Mouse (Mus musculus) common myeloid progenitor, adult 5-6 weeks (primary cell): ENCODE results near the gene 1700019N19Rik. TPM values are rescaled to one million over a fixed set of nuclear protein-coding genes. Genes with fewer than 3 reads are reported as not detected.

ENCODE experiments used
- ATAC-seq: replicated peaks from 2 replicates; pipeline ENCODE4 v1.8.0; 2016; ENCODE audit warnings: low read depth, mild to moderate bottlenecking, moderate TSS enrichment, inconsistent platforms; ENCODE audit not compliant: poor library complexity, severe bottlenecking
- total RNA-seq: library from RNA; stranded (forward); fragments of 200-1000, 187-1606 nt; gene quantifications from 2 replicates; pipeline ENCODE4 v1.2.3, GENCODE M21; 2017

1700019N19Rik gene
- not detected in 2 replicates for total RNA-seq

DNA sequence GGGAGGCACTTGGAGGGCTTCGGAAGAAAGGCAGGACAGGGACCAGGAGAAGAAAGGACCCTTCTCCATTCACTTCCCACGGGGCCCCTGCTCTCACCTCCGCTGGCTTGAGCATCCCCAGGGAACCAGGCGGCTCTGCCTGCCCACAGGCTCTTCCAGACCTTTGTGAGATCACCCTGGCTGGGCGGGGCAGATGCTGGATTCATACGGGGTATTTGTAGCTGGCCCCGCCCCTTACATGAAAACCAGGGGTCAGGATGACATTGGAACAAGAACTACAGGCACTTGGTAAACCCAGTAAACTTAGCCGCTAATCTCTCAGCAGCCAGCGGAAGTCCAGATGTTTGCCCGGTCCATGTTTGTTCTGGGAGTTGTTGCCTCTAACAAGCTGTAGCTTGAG lies at the start of gene 1700019N19Rik:
Gene 1700019N19Rik (minus strand): TSS at position 178 of the 400 bp plus-strand sequence.
- no peak for ATAC-seq

DNA sequence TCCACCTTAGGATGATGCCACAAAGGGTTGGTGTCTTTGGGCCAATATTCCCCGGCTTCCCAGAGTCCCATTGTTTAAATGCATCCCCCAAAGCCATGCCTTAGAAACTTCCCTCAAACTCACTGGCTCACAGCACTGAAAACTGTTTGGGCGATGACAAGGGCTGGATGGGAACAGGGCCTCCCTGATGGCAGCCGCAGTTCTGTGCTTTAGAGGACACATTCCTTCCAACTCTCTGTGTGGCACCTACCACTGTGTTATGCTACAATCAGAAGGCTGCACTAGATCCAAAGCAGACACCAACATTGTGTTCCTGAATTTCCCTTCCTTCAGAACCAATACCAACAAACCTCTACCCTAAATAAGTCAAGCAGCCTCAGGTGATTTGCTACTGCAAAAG lies 49.3 kb upstream of the 1700019N19Rik start:
- ATAC-seq = no peak

DNA sequence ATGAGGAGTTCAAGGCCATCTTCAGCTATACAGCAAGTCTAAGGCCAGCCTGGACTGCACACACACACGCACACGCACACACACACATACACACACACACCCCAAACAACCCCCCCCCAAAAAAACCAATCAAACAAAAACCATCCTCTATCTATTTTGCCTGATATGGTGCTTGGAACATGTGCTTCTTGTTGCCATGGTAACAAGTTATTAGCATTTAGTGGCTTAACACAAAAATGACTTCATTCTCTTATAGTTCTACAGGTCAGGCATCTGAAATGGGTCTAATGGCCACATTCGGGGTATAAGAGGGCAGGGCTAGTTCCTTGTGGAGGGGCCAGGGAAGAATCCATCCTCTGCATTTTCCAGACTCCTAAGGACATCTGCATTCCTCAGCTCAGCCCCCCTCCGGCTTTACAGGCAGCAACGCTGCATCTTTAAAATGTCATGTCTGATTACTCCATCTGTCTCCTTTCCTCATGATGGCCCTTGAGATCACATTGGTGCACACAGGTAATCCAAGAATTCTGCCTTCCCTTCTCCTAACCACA lies 46.5 kb upstream of the 1700019N19Rik start:
- no peak for ATAC-seq

DNA sequence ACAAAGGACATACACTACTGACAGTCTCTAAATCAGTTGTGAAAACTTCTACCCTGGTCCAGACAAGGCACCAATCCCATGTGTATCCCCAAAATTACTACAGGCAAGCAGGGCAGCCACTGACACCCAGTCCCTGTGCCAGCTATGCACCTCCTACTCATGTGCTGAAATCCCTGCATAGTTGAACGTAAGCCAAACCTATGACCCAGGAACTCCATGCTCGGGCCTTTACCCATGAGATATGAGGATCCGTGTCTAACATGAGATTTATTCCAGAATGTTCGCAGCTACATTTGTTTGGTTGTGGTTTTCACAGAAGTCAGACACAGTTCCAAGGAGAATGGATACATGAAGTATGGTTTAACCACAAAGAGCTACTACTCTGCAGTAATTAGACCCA lies 45.5 kb upstream of the 1700019N19Rik start:
- ATAC-seq = no peak

DNA sequence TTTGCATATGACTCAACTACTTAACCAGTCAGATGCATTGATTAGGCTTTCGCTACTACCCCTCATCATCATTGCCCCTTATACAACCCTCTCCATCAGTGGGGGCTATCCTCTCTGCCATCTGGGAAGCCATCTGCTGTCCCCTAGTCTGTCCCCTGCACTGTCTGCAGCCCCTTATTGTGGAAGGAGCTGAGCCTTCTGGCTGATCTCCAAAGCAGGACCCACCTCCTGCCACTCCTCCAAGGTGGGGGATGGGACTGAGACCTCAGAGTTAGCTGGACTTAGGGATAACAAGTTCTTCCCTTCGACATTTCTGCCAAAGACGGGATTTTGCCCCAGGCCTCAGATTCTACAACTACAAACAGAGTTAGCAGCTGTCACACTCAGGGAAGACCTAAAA lies 45.1 kb upstream of the 1700019N19Rik start:
- no peak for ATAC-seq

DNA sequence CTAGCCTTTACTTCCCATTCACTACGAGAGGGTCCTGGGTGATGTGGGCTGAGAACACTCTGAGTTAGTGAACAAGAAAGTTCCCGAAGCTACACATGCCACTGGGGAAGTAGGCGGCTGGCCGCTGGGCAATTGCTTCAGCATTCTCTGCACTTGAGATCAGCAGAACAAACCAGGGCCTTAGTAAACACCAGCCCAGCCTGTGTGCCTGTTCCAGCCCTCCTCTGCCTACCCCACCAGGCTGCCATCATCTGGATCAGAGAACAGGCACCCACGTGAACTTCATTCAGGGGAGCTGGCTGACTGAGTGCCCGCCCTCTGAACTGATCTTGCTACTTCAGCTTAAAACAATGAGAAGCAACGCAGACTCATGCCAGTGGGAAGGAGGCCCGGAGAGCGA lies 44.4 kb upstream of the 1700019N19Rik start:
- ATAC-seq = no peak

DNA sequence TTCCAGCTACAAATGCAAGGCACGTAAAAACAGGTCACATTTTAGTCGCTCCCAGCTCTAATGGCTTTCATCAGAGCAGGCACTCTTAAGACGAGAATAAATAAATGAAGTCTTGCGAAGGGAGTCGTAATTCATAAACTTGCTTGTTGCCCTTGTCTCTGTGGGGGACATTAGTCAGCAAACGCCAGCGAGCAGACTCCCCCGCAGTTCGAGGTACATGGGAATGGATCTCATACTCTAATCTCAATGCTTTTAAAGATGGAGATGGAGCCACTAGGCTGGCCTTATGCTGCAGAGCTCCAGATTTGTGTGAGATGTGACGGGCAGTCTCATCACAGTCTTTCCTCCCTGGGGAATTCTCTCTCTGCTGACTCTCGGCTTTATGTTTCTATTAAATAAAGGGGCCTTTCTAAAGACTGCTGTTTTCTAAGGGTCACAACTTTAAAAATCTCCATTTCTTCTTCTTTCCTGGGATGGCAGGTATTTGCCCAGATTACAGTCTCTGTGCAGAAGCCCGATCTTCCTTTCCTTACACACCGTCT lies 39.4 kb upstream of the 1700019N19Rik start:
- ATAC-seq = no peak

DNA sequence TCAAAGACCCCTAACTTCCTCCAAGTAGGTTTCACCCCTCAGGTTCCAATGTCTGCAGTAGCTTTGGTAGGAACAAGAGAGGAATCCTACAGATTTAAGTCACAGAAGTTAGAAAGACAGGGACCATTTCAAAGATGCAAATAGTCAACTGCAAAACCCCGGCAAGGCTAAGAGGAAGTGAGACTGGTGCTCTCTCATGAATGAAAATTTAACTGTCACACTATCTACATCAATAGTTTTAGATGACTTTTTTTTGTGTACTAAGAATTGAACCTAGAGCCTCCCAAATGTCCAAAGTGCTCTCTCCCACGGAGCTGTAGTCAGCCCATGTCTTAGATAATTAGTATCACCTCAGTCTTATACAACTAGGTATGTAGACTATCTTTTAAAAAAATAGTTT lies 38.7 kb upstream of the 1700019N19Rik start:
- ATAC-seq = no peak

DNA sequence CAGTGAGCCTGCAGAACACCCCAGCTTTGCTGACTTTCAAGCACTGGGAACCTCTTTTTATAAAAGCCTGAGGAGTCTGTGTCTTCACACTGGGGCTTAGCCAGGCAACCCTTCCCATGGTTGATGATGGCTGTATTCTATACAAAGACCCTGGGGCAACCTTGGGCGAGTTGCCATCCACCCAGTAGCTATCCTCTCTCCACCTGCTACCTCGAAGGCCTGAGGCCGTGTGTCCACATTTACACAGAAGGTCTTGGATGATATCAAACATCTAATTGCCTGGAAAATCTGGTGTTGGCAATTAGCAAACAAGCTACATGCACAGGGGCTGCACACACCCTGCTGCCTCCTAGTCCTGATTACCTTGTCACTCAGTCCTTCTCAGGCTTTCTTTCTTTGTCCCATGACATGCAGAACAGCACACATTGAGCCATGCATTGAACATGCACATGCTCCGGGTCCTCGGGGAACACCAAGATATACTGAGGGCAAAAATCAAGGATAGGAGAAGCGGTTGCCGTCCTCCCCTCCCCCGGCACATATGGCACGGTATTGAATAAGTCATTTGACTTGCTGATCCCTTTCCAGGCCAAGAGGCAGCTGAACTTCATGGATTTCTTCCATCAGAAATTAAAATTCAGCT lies 37.1 kb upstream of the 1700019N19Rik start:
- ATAC-seq = no peak

DNA sequence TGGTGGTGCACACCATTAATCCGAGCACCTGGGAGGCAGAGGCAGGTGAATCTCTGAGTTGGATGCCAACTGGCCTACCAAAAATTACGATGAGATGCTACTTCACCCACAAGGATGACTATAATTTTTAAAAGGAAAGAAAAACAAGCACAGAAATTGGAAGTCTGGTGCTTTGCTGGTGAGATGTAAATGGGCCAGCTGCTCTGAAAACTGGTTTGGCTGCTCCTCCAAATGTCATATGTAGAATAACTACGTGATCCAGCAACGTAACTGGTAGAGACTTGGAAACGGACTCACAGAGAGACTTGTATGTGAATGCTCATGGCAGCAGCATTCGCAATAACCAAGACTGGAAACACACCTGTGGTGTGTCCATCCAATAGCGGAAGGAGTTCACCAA lies 35.9 kb upstream of the 1700019N19Rik start:
- ATAC-seq = no peak

DNA sequence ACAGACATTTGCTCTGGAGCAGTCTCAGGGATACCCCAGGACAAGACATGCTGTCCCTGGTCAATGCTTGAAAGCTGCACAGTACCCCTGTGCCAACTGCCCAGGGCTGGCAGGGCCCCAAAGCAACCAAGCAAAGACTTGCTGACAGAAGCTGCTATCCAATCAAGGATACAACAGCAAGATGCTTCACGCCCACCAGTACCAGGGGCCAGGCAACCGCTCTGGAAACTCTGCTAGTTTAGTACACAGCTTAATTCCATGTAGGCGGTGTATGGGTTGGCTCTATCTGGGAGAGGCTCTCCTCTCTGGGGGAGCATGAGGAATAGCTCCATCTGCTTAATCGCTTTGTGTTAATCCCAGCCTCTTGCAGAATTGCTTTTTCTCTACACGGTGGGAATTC lies 35.3 kb upstream of the 1700019N19Rik start:
- no peak for ATAC-seq

DNA sequence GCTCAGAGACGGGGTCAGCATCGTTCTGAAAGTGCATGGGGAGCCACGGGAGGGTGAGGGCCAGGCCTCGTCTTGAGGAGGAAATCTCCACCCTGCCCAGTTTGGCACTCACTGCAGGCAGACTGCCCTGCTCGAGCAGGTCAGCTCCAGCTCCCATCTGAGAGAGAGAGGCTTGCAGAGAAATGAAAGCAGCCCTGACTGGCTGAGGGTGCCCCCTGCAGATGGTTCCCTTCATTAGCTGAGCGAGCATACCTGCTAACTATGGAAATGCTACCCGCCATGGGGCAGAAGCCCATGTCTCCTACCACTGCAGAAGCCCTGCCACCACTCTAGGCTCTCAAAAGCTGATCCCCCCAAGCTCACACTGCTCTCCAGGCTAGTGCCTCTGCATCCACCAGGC lies 33.4 kb upstream of the 1700019N19Rik start:
- no peak for ATAC-seq

DNA sequence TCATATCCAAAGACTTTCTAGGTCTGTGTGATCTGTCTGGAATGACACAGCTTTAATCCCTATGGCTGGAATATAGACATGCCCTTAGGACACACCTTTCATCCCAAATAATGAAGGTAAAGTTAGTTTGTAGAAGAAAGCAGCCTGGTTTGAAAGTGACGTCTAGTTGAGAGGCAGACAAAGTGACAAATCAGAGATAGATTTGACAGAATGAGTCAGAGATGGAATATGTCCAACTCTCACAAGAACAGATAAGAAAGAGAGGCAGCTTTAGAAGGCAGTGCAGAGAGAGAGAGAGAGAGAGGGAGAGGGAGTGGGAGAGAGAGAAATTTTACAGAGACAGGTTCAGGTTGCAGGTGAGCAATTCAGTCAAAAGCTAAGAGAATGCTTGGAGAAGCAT lies 30.1 kb upstream of the 1700019N19Rik start:
- no peak for ATAC-seq

DNA sequence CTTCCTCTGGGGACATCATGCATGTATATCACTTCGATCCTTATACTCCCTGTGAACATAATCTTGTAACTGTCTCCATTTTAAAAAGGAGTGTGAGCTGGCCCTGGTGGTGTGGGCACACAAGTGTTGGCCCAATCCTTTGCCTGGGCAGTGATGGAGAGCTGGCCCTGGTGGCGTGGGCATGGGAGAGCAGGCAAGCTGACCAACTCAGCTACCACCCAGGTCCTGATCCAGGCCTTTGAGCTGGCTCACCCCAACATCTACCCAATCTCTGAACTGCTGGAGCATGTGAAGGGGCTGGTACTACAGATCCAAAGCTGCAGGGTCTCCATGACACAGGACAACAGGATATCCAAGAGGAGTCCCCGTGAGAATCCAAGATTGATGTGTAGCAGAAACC lies 29.0 kb upstream of the 1700019N19Rik start:
- ATAC-seq = no peak

DNA sequence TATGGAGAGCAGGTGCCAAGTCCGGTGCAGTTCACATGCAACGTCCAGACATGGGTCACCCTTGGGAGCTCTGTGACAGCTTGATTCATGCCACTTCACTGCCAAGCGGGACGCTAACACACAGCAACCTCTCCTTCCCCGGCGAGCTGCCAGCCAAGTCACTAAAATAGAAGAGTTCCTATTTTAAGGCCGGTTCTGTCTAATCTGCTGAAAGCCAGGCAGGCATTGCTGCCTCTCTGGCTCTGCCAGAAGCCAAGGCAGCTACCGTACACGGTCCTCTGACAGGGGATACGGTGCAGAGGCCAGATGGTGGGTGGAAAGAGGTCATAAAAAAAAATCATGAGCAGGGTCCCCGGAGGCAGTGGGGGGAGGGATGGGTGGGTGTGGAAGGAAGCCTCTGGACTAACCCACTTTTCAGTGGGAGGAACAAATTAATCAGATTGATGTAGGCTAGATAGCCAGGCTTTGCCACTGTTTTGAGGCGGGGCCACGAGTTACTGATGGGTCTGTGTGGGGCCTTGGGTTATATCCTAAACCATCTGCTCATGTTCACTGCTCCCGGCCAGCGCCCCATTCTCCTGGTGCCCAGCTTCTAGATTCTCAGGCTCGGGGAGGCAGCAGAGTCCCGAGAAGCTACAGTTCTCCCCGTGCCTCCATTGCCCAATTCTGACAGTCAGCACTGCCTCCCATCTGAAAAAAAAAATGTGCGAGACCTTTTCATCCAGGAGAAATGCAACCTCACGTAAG lies 28.4 kb upstream of the 1700019N19Rik start:
- no peak for ATAC-seq

DNA sequence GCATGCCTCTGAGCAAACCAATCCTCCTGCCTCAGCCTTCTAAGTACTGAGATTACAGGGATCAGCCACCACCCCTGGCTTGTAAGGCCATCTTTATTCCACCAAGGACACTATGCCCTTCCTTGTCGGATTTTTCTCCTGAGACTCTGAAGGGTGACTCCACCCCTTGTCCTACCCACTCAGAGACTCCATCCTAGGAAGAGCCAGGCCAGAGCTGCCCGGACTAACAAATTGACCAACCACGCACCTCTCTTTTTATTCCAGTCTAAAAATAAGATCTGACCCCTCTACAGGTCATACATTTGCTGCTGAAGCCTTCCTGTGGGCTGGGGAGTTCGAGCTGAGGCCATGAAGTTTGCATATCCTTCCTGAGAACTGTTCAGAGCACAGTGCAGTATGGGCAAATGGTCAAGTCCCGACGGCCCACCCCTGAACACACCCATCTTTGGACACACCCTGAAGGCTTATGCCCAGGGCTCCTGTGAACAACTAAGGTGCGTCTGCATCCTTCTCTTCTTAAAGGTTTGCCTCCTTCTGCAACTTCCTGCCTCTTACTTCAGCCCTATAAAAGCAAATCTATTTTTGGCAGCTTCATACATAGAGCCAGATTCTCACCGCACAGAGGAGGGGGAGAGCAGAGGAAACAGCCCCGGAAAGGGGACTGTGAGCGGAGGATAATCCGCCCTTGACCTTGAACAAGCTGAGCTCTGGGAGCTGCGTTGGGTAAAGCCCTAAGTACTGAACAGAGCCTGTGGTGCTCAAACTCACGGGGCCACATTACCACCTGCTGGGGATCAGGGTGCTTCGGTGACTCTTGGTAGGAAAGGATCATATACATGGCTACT lies 24.5 kb upstream of the 1700019N19Rik start:
- no peak for ATAC-seq

DNA sequence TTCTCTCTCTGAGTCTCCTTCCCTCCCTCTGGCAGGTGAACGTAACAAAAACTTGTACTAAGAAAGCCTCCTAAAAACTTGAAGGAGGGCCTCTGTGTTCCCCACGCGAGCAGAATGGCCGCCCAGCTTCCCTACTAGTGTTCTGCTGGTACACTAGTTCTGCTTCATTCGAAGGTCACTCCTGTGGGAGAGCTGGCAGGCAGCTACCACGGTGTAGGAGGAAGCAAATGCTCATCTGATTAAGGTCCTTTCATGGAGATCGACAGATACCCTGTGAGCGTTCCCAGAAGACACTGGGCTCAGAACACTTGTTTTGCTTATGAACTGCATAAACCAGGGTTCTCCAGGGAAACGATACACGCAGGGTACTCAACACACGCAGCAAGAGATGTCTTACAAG lies 23.1 kb upstream of the 1700019N19Rik start:
- no peak for ATAC-seq

DNA sequence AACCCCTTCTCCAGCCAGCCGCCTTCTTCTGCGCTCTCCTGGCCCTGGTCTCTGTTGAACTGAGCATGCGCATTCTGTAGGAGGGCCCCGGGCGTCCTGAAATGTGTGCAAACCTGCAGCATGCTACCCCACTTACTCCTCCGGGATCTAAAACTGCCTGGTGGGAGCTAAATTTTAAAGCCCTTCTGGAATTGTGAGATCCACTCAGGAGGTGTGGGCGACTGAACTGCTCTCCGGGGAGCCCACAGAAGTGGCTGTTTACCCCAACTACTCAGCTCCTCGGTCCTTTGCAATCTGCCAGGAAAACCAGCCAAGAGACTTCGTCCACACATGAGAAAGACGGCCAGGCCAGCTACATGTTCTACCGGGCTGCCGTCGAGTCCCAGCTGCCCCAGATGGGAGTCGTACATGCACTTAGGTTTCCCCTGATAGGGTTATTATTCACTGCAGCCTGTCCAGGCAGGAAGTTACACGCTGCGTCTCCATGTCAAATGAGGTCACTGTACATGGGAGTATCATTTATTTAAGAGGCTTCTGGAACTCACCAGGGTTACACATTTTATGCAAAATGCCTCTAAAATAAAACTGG lies 22.3 kb upstream of the 1700019N19Rik start:
- no peak for ATAC-seq

DNA sequence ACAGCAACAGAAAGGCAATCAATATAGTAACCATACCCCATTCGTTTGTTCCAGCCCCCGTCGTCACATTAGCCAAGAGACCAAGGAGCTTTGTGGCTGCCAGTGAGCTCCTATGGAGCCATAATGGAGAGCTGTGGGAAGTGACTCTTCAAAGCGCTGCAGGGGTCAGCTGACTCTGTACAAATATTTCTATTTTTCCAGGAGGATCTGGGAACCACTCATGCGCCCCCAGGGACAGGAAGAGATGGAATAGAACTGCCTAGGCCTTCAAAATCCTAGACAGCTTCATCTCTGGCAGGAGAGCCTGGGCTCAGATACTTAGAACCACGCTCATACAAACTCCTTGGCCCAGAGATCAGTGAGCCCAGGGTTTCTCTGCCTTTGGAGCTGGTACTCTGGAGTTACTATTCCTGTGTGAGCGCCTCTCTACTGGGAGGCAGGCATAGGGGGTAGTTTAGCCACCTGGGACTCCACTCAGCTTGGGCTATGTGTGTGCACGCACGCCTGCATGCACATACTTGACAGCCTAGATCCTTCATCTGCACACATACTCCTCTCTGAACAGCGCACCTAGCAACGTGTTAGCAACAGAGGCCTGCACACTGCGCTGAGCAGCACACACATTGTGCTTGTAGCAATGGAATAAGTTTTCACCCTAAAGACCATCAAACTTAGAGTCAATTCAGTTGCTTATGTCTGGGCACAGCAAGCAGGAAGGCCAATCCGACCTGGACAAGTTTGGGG lies 21.1 kb upstream of the 1700019N19Rik start:
- no peak for ATAC-seq
